Mouse (Mus musculus) liver, embryonic 14.5 days (tissue): ENCODE results near the gene Adra1d.

Experiments used
- CTCF ChIP-seq: IDR thresholded peaks from 2 replicates; pipeline ENCODE4 v1.5.1; 2016; ENCODE audit warnings: antibody characterized with exemption, low read depth, control low read depth
- EP300 ChIP-seq: IDR thresholded peaks from 2 replicates; pipeline ENCODE4 v1.6.1; 2016; ENCODE audit warnings: antibody characterized with exemption, low read depth

DNA sequence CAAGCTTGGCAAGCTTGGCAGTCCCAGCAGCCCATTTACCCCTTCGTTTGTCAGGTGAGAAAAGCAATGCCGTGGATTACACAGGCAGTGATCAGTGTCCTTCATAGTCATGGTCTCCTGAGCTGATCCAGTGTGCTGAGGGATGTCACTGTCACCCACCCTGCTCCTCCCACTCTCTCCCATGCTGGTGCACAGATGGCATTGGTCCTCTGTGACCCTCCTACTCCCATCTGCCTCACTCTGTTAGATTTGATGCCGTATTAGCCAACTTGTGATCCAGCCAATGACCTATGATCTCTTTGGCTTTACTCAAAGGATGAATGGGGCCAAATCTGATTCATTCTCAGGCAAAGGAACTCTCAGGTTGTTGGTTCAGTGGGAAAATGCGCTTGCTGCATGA is 20.4 kb downstream of the Adra1d start:
- TF ChIP-seq EP300 = no peak
- no peak for TF ChIP-seq CTCF
